ENCODE assay signal across 8 mouse cellular contexts in genomic region chr2:10047758-10048436, GRCm38 (mm10). TPM values are rescaled to one million over a fixed set of nuclear protein-coding genes. Genes with fewer than 3 reads are reported as not detected.
DNase-seq lines count a peak whose midpoint lies in the region; ATAC-seq and TF ChIP-seq lines count a peak whose summit lies in the region.

No protein-coding gene starts in this region.

- under 1% methylated on average over 47 of the region's 47 CpGs for WGBS in forebrain, embryonic 11.5 days
- WGBS in hindbrain, embryonic 16.5 days: under 1% methylated on average over 43 of the region's 47 CpGs
- 1% methylated on average over 47 of the region's 47 CpGs for WGBS in liver, embryonic 12.5 days (ENCODE audit: insufficient replicate concordance)
- WGBS in stomach, postnatal 0 days: under 1% methylated on average over 44 of the region's 47 CpGs

- H3K4me2 ChIP-seq in forebrain, embryonic 11.5 days (ENCODE audit: low read depth, low read length, severe bottlenecking): peak overlapping the region; percentile 69
- peak overlapping the region; percentile 85 for H3K4me2 ChIP-seq in hindbrain, embryonic 16.5 days (ENCODE audit: low read length)
- H3K4me2 ChIP-seq in liver, embryonic 12.5 days: peak overlapping the region; percentile 86
- H3K4me2 ChIP-seq in stomach, postnatal 0 days (replicated peaks; ENCODE audit: low read depth): peak overlapping the region; percentile 92

- peak overlapping the region; percentile 96 for H3K4me3 ChIP-seq in testis, adult 2 months (ENCODE audit: control insufficient read depth, low read depth, low read length)
- peak overlapping the region; percentile 96 for H3K4me3 ChIP-seq in forebrain, embryonic 11.5 days (ENCODE audit: low read depth, low read length)
- H3K4me3 ChIP-seq in hindbrain, embryonic 16.5 days (ENCODE audit: low read length): peak overlapping the region; percentile 95
- peak overlapping the region; percentile 98 for H3K4me3 ChIP-seq in liver, embryonic 12.5 days
- peak overlapping the region; percentile 94 for H3K4me3 ChIP-seq in stomach, postnatal 0 days (ENCODE audit: low read depth, low read length)

- TF ChIP-seq CTCF in testis, adult 2 months (IDR thresholded peaks at IDR 0.05; ENCODE audit: control insufficient read depth, insufficient read depth, insufficient replicate concordance, low read depth, low read length): no peak
- TF ChIP-seq CTCF in stomach, postnatal 0 days (IDR thresholded peaks at IDR 0.05; ENCODE audit: low read depth): peak; percentile 57

- no peak for TF ChIP-seq EP300 in stomach, postnatal 0 days (optimal IDR thresholded peaks at IDR 0.05)

- DNase-seq in testis, postnatal 14 days (ENCODE audit: low spot score): no peak
- DNase-seq in adrenal gland, postnatal 36 days: peak; percentile 31 to 35
- DNase-seq in forebrain, embryonic 11.5 days (ENCODE audit: low spot score): peak; percentile 65
- DNase-seq in naive thymus-derived CD4-positive, alpha-beta T cell, adult 2 months (ENCODE audit: low read depth): peak; percentile 58
- peak; percentile 36 for DNase-seq in stomach, postnatal 0 days (ENCODE audit: low spot score)

- no peaks in the 10 kb centered on the region for H3K9me3 ChIP-seq in forebrain, embryonic 11.5 days (ENCODE audit: control insufficient read depth, low read length)
- H3K9me3 ChIP-seq in hindbrain, embryonic 16.5 days (ENCODE audit: control insufficient read depth, low read length): no peaks in the 10 kb centered on the region
- no peaks in the 10 kb centered on the region for H3K9me3 ChIP-seq in liver, embryonic 12.5 days (replicated peaks)
- H3K9me3 ChIP-seq in stomach, postnatal 0 days (ENCODE audit: control insufficient read depth, low read length): no peaks in the 10 kb centered on the region

- no peaks in the 10 kb centered on the region for H3K36me3 ChIP-seq in testis, adult 2 months (ENCODE audit: control insufficient read depth, insufficient read depth, low read length)
- H3K36me3 ChIP-seq in forebrain, embryonic 11.5 days (ENCODE audit: control insufficient read depth, insufficient read depth, low read length): no peaks in the 10 kb centered on the region
- H3K36me3 ChIP-seq in hindbrain, embryonic 16.5 days (ENCODE audit: control insufficient read depth, insufficient read depth, low read length): no peaks in the 10 kb centered on the region
- no peaks in the 10 kb centered on the region for H3K36me3 ChIP-seq in liver, embryonic 12.5 days
- no peaks in the 10 kb centered on the region for H3K36me3 ChIP-seq in stomach, postnatal 0 days (ENCODE audit: control insufficient read depth, insufficient read depth, low read length)

- peak overlapping the region; percentile 84 for H3K9ac ChIP-seq in forebrain, embryonic 11.5 days (ENCODE audit: low read length)
- H3K9ac ChIP-seq in hindbrain, embryonic 16.5 days (ENCODE audit: low read depth, low read length): peak overlapping the region; percentile 70
- H3K9ac ChIP-seq in liver, embryonic 12.5 days: peak overlapping the region; percentile 89
- H3K9ac ChIP-seq in stomach, postnatal 0 days (ENCODE audit: low read length): peak overlapping the region; percentile 83

- H3K27me3 ChIP-seq in testis, adult 2 months (ENCODE audit: control insufficient read depth, insufficient read depth, low read length): no peaks in the 10 kb centered on the region
- H3K27me3 ChIP-seq in forebrain, embryonic 11.5 days (ENCODE audit: control insufficient read depth, insufficient read depth, low read length): no peaks in the 10 kb centered on the region
- H3K27me3 ChIP-seq in hindbrain, embryonic 16.5 days (replicated peaks; ENCODE audit: control insufficient read depth, insufficient read depth, low read length): no peaks in the 10 kb centered on the region
- no peaks in the 10 kb centered on the region for H3K27me3 ChIP-seq in liver, embryonic 12.5 days (replicated peaks)
- H3K27me3 ChIP-seq in stomach, postnatal 0 days (ENCODE audit: control insufficient read depth, insufficient read depth, low read length): no peaks in the 10 kb centered on the region

- peak overlapping the region; percentile 19 for H3K27ac ChIP-seq in testis, adult 2 months (ENCODE audit: control insufficient read depth, insufficient read depth, low read depth, low read length)
- peak overlapping the region; percentile 42; the same call in 1 of the 2 replicates for H3K27ac ChIP-seq in forebrain, embryonic 11.5 days (ENCODE audit: low read depth, low read length)
- H3K27ac ChIP-seq in hindbrain, embryonic 16.5 days (ENCODE audit: low read depth, low read length): peak overlapping the region; percentile 67
- H3K27ac ChIP-seq in liver, embryonic 12.5 days: peak overlapping the region; percentile 54
- H3K27ac ChIP-seq in stomach, postnatal 0 days (replicated peaks): no peak overlapping the region

- TF ChIP-seq POLR2A in testis, adult 2 months (IDR thresholded peaks at IDR 0.05; ENCODE audit: control insufficient read depth, low read depth, low read length): no peak

- H3K4me1 ChIP-seq in testis, adult 2 months (ENCODE audit: control insufficient read depth, insufficient read depth, low read length): no peaks in the 10 kb centered on the region; the same call in none of the 2 replicates
- peaks cover 6% of the 10 kb centered on the region; the same call in 1 of the 2 replicates for H3K4me1 ChIP-seq in forebrain, embryonic 11.5 days (replicated peaks; ENCODE audit: control insufficient read depth, insufficient read depth, low read length)
- peaks cover 11% of the 10 kb centered on the region for H3K4me1 ChIP-seq in hindbrain, embryonic 16.5 days (ENCODE audit: control insufficient read depth, insufficient read depth, low read depth, low read length)
- peaks cover 26% of the 10 kb centered on the region for H3K4me1 ChIP-seq in liver, embryonic 12.5 days
- no peaks in the 10 kb centered on the region for H3K4me1 ChIP-seq in stomach, postnatal 0 days (replicated peaks; ENCODE audit: control insufficient read depth, insufficient read depth)

- ATAC-seq in forebrain, embryonic 11.5 days (replicated peaks; ENCODE audit: low FRiP score): peak; percentile 78
- ATAC-seq in hindbrain, embryonic 16.5 days: peak; percentile 84
- peak; percentile 56 for ATAC-seq in liver, embryonic 12.5 days
- peak; percentile 55 for ATAC-seq in stomach, postnatal 0 days (ENCODE audit: low FRiP score, low TSS enrichment)

RNA-seq across cellular contexts. Expression of gene Taf3, which starts 0.5 kb away (rescaled TPM):
- polyA plus RNA-seq in testis, adult 2 months (2012; rRNA removed): 9.1 and 10.5 TPM in 2 replicates
- 10 to 100 TPM; 11.8 to 12.1 TPM for total RNA-seq in adrenal gland, postnatal 36 days (2021)
- 18.8 and 19.4 TPM in 2 replicates for polyA plus RNA-seq in forebrain, embryonic 11.5 days (2014; fragmentation: Nextera tagmentation; extraction: Ambion mirVana)
- 11.4 and 12.4 TPM in 2 replicates for polyA plus RNA-seq in hindbrain, embryonic 16.5 days (2015; fragmentation: Nextera tagmentation; extraction: Ambion mirVana)
- polyA plus RNA-seq in liver, embryonic 12.5 days (2016; fragmentation: Nextera tagmentation; extraction: Ambion mirVana): 10.0 and 10.4 TPM in 2 replicates
- polyA plus RNA-seq in stomach, postnatal 0 days (2015; fragmentation: Nextera tagmentation; extraction: Ambion mirVana): 4.7 and 4.9 TPM in 2 replicates

RNA-seq across cellular contexts. Expression of gene Atp5c1, which starts 32.4 kb away (rescaled TPM):
- 154 and 178 TPM in 2 replicates for polyA plus RNA-seq in testis, adult 2 months (2012; rRNA removed)
- 100 to 1,000 TPM; 357 to 442 TPM for total RNA-seq in adrenal gland, postnatal 36 days (2021)
- polyA plus RNA-seq in forebrain, embryonic 11.5 days (2014; fragmentation: Nextera tagmentation; extraction: Ambion mirVana): 474 and 504 TPM in 2 replicates
- polyA plus RNA-seq in hindbrain, embryonic 16.5 days (2015; fragmentation: Nextera tagmentation; extraction: Ambion mirVana): 594 and 656 TPM in 2 replicates
- 409 and 425 TPM in 2 replicates for polyA plus RNA-seq in liver, embryonic 12.5 days (2016; fragmentation: Nextera tagmentation; extraction: Ambion mirVana)
- 620 and 626 TPM in 2 replicates for polyA plus RNA-seq in stomach, postnatal 0 days (2015; fragmentation: Nextera tagmentation; extraction: Ambion mirVana)

RNA-seq across cellular contexts. Expression of gene Kin, which starts 32.5 kb away (rescaled TPM):
- 1.7 and 2.0 TPM in 2 replicates for polyA plus RNA-seq in testis, adult 2 months (2012; rRNA removed)
- 10 to 100 TPM; 15.2 to 18.1 TPM for total RNA-seq in adrenal gland, postnatal 36 days (2021)
- polyA plus RNA-seq in forebrain, embryonic 11.5 days (2014; fragmentation: Nextera tagmentation; extraction: Ambion mirVana): 40.2 and 40.4 TPM in 2 replicates
- polyA plus RNA-seq in hindbrain, embryonic 16.5 days (2015; fragmentation: Nextera tagmentation; extraction: Ambion mirVana): 24.1 and 26.1 TPM in 2 replicates
- 23.5 and 24.2 TPM in 2 replicates for polyA plus RNA-seq in liver, embryonic 12.5 days (2016; fragmentation: Nextera tagmentation; extraction: Ambion mirVana)
- polyA plus RNA-seq in stomach, postnatal 0 days (2015; fragmentation: Nextera tagmentation; extraction: Ambion mirVana): 15.4 and 16.2 TPM in 2 replicates
